Mouse (Mus musculus): ENCODE data around the gene Gtf2ird1.
"Not testable (repeated sequence)": the region's sequence is repeated elsewhere in the genome, so short reads cannot be mapped to it uniquely, and the experiment has no call there.

Gene Gtf2ird1

GRCm38 (mm10) chr5:134456503-134456962 lies at the start of gene Gtf2ird1:
Gtf2ird1 (minus strand) TSS chr5:134456716.
- peak; percentile 78 for DNase-seq (ENCODE audit: low read depth, low spot score)

DNA sequence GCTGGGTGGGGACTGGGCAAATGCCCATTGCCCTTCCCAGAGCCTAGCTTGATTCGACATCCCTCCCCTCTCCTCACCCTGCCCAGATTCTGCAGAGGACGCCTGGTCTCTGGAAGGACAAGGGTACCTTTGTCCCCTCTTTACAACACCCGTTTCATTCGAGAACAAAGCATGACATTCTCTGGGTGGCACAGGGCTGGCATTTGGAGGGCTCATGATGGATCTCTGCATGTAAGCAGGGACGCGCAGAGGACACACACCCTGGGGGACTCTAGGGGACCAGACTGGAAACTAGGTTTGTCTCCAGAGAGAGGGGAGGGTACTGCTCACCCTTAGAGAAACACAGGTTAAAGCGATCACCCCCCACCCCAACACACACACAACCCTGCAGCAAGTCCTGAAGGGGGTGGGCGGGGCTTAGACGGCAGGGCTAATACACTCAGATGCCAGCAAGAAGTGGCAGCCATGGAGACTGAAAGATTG lies 49.3 kb upstream of the Gtf2ird1 start:
- no peak for DNase-seq (ENCODE audit: low read depth, low spot score)

GRCm38 (mm10) chr5:134502591-134502990 lies 46.1 kb upstream of the Gtf2ird1 start:
- DNase-seq (ENCODE audit: low read depth, low spot score) = no peak

- DNase-seq (ENCODE audit: low read depth, low spot score) = no peak
Measured at GRCm38 (mm10) chr5:134501453-134501852, 44.9 kb upstream of the Gtf2ird1 start.

DNA sequence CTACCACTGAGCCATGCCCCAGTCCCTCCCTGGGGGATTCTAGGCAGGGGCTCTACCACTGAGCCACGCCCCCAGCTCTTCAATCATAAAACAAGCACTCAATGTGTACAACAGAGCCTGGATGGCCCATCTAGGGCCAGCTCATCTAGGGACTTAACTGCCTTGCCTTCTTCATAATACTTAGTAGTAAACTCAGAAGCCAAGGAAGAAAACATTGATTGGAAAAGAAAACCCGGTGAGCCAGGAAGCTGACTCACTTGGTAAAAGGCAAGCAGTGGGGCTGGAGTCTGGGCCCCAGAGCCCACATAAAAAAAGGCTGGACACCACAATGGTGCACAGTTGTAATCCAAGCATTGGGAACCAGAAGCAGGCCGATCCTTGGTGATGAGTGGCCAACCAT lies 44.2 kb upstream of the Gtf2ird1 start:
- DNase-seq (ENCODE audit: low read depth, low spot score) = no peak

GRCm38 (mm10) chr5:134500062-134500461 lies 43.5 kb upstream of the Gtf2ird1 start:
- DNase-seq (ENCODE audit: low read depth, low spot score) = no peak

GRCm38 (mm10) chr5:134497026-134497425 lies 40.5 kb upstream of the Gtf2ird1 start:
- no peak for DNase-seq (ENCODE audit: low read depth, low spot score)

DNA sequence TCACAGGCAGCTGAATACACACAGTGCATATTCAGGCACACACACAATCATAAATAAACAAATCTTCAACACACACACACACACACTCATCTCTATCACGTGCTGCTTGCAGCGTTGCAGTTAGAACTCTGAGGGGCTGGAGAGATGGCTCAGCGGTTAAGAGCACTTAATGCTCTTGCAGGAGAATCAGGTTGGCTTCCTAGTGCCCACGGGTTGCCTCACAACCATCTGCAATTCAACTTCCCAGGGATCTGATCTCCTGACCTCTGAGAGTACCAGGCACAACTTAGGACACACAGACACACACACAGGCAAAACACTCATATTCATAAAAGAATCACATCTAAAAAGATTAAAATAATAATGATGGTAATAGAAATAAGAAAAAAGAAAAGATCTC lies 39.3 kb upstream of the Gtf2ird1 start:
- no peak for DNase-seq (ENCODE audit: low read depth, low spot score)

DNA sequence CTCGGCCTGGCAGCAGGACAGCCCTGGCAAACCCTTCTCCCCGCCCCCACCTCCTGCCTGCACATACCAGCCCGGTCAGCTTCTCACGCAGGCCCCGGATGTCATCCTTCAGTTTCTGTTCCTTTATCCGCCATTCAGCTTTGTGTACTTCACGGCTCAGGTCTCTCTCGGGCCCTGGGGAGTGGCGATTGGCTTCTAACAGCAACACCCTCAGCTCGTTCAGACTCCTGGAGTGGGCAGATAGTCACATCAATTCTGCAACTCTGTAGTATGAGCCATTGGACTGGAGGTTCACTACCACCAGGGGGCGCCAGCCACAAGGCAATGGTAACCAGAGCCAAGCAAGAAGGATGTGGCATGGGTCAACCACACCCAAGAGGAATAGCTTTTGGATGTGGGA lies 37.6 kb upstream of the Gtf2ird1 start:
- peak; percentile 83 for DNase-seq (ENCODE audit: low read depth, low spot score)

DNA sequence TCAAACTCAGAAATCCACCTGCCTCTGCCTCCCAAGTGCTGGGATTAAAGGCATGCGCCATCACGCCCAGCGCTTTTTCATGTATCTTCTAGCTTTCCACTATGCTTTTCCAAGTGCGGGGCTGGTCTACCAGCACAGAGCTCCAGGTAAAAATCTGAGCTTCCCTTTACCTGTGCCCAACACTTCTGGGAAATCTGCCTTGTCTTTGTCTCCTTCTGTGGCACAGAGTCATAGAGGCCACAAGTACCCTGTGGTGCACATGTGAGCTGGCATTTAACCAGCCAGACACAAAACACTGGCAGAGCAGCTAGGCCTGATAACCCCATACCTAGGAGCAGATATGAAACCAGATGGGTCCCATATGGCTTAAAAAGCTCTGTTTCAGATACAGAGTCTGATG lies 36.4 kb upstream of the Gtf2ird1 start:
- DNase-seq (ENCODE audit: low read depth, low spot score) = no peak

- DNase-seq (ENCODE audit: low read depth, low spot score) = peak; percentile 91
Measured at GRCm38 (mm10) chr5:134491712-134492417, 35.3 kb upstream of the Gtf2ird1 start.

- DNase-seq (ENCODE audit: low read depth, low spot score) = no peak
Measured at GRCm38 (mm10) chr5:134491206-134491605, 34.7 kb upstream of the Gtf2ird1 start.

DNA sequence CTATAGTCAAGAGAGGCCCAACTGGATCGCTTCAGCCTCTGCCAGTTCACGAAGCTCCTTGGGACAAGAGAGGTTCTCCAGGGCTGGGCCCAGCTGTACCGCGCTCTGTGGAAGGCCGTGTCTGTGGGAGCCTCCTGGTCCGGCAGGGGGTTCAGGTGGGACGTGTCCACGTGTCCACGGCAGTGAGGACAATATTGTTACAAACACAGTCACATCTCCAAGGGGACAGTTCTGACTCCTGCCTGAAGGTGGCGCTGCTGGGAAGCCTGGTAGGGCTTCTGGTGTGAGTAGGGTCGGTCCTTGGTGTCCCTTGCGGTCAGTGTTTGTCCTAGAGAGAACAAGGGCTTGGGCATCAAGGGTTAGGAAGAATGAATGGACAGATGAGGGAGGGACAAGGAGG lies 33.9 kb upstream of the Gtf2ird1 start:
- no peak for DNase-seq (ENCODE audit: low read depth, low spot score)

GRCm38 (mm10) chr5:134489583-134489982 lies 33.1 kb upstream of the Gtf2ird1 start:
- DNase-seq (ENCODE audit: low read depth, low spot score) = peak; percentile 73

DNA sequence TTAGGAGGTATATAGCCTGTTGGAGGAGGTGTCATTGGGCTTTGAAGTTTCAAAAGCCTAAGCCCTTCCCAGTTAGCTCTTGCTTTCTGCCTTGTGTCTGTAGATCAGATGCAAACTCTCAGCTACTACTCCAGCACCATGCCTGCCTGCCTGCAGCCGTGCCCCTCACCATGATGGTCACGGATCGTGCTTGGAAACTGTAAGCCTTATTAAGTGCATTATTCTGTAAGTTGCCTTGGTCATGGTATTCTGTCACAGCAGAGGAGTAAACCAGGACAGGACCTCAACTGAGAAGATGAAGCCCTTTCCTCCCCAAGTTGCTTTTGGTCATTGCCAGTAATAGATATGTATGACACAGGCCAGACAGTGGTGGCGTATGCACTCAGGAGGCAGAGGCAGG lies 32.1 kb upstream of the Gtf2ird1 start:
- DNase-seq (ENCODE audit: low read depth, low spot score) = no peak

DNA sequence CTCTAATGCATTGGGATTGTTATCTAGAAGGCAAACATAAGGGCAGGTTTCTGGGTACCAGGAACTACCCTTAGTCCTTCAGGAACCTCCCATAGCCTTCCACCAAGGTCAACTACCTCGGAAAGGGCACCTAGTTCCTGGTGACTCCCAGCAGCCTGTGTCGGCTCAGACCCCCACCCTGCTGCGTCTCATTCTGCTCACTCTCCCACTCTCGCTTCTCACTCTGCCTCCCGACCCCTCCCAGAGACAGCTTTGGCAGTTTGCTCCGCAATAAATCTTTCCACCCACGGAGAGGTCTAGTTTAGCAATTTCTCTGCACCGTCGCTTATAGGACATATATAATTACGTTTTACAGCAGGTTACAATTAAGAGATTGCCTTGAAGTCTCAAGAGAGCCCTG lies 31.5 kb upstream of the Gtf2ird1 start:
- DNase-seq (ENCODE audit: low read depth, low spot score) = no peak

- DNase-seq (ENCODE audit: low read depth, low spot score) = peak; percentile 90
Measured at GRCm38 (mm10) chr5:134485900-134486665, 29.6 kb upstream of the Gtf2ird1 start.

DNA sequence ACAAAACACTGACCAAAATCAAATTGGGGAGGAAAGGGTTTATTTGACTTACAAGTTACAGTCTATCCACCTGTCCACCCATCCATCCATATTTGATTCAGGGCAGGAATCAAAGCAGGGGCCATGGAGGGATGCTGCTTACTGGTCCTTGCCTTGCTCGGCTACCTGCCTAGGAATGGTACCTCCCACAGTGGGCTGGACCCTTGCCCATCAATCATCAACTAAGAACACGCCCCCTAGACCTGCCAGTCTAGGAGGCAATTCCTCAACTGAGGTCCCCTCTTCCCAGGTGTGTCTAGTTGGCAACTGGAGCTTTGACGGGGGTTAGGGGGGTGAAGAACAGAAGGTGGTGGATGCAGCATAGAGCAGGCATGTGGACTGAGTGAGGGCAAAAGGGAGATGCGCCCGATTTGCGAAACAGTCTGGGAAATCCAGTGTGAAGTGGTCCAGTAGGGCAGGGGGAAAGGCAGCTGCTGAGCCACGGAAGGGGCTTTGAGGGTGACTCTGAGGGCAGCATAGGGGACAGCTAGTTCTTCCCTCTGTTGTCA lies 28.7 kb upstream of the Gtf2ird1 start:
- DNase-seq (ENCODE audit: low read depth, low spot score) = no peak

DNA sequence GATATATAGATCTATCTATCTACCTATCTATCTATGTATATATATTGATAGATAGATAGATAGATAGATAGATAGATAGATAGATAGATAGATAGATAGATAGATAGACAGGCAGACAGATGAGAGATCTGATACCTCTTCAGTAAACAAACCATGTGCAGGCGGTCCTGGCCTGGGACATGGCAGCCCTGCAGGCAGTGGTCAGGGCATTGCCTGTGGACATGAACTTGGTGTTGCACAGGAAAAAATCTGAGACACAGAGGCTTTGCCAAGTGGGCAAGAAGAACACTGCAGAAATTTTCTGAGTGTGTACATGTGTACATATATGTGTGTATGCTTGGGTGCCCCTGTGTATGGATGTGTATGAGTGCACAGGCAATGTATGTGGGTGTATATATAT lies 26.8 kb upstream of the Gtf2ird1 start:
- DNase-seq (ENCODE audit: low read depth, low spot score) = no peak

GRCm38 (mm10) chr5:134482331-134482730 lies 25.8 kb upstream of the Gtf2ird1 start:
- no peak for DNase-seq (ENCODE audit: low read depth, low spot score)

DNA sequence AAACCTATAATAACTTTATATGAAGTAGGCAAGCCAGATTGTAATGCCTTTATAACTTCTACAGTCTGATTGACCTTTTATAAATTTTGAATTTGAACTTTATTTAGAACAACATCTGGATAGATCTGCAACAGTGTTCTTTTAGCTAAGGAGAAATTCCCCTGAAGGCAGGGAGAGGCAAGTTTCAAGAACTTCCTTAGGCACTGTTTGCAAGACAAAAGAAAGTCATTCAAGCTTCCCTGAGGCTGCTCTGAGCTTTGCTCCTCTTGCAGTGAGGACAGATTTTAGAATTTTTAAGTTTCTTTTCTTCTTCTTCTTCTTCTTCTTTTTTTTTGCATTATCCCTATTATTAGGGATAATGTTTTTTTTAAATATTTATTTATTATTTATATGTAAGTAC lies 22.4 kb upstream of the Gtf2ird1 start:
- not testable (repeated sequence) for DNase-seq (ENCODE audit: low read depth, low spot score)

GRCm38 (mm10) chr5:134475686-134476085 lies 19.2 kb upstream of the Gtf2ird1 start:
- DNase-seq (ENCODE audit: low read depth, low spot score) = not testable (repeated sequence)
